Mouse (Mus musculus) gastrocnemius, postnatal 25 days (tissue): ENCODE measurements around the gene Dr1. TPM values are rescaled to one million over a fixed set of nuclear protein-coding genes. Genes with fewer than 3 reads are reported as not detected.
"Not testable (repeated sequence)": the region's sequence is repeated elsewhere in the genome, so short reads cannot be mapped to it uniquely, and the experiment has no call there.

Experiments used
- DNase-seq: peaks from one replicate; pipeline ENCODE4 v3.0.0; 2022
- long read RNA-seq, 2 experiments: library from polyadenylated mRNA; stranded (forward); transcript quantifications; one replicate each; pipeline ENCODE4 v2.0.0; 2021
- total RNA-seq, 2 experiments: library from RNA; stranded (reverse); gene quantifications; 1 replicate in 1 of 2; 2 replicates in 1 of 2; pipeline ENCODE4 v1.2.3; 2021

Dr1 gene
- total RNA-seq: 10 to 100 TPM; 14.7 to 15.6 TPM
- long read RNA-seq, experiment 1, transcript Dr1-201 (3 exons, 3,085 nt): major isoform, 5 of 6 reads
- long read RNA-seq, experiment 1, partial matches to known transcripts: 0 of 6 reads
- long read RNA-seq, experiment 1, other reads (novel, unspliced or antisense): 1 of 6 reads
- long read RNA-seq, experiment 2, transcript Dr1-201 (3 exons, 3,085 nt): major isoform, 13 of 15 reads
- long read RNA-seq, experiment 2, partial matches to known transcripts: 0 of 15 reads
- long read RNA-seq, experiment 2, other reads (novel, unspliced or antisense): 2 of 15 reads

DNA sequence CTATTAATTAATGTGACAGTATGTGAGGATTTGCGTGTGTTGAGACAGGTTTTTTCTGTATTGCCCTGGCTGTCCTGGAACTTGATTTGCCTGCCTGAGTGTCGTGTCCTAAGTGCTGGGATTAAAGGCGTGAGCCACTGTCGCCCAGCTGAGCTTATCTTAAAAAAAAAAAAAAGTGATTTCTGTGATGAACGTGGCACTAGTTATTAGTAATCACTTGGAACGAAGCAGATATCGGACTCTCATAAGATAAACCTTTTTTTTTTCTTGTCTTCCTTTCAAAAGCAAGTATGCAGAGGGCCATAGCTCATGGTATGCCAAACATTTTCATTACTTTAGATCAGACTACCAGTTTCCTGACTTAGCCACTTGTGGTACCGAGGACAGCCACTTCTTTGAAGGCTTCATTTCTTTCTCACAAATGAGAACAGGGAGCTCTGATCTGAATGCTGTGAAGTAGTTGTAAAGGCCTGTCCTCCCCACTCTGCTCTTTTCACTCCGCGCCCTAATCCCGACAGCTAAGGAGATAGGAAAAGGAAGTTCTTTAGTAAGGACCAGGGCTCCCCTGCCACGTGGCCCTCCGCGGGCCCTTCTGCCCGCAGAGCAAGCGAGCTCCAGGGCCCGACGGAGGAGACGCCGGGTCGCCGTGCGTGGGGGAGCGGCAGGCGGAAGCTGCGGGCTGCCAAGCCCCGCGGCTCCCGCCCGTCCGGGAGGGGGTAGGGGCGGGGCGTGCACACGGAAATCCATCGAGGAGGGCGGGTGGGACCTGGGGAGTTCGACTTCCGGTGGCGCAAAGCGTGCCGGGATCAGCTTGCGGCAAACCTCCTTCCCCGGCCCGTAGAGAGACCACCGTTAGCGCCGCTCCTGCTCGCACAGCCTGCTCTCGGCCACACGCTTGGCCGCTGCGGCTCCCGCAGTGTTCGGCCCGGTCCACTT lies at the start of gene Dr1:
Gene Dr1, plus strand, starts transcription at position 771 of the 936 bp plus-strand sequence.
- DNase-seq: peak; percentile 93

DNA sequence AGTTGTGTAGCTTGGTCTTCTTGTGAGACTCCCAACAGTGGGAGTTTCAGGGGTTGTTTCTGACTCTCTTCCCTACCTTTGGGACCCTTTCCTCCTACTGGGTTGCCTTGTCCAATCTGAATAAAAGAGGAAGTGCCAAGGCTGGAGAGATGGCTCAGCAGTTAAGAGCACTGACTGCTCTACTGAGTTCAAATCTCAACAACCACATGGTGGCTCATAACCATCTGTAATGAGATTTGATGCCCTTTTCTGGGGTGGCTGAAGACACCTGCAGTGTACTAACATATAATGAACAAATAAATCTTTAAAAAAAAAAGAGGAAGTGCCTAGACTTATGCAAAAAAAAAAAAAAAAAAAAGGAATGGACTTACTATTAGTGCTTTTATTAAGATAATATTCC lies 44.6 kb upstream of the Dr1 start:
- no peak for DNase-seq

GRCm38 (mm10) chr5:108226159-108226558 lies 42.5 kb upstream of the Dr1 start:
- no peak for DNase-seq

DNA sequence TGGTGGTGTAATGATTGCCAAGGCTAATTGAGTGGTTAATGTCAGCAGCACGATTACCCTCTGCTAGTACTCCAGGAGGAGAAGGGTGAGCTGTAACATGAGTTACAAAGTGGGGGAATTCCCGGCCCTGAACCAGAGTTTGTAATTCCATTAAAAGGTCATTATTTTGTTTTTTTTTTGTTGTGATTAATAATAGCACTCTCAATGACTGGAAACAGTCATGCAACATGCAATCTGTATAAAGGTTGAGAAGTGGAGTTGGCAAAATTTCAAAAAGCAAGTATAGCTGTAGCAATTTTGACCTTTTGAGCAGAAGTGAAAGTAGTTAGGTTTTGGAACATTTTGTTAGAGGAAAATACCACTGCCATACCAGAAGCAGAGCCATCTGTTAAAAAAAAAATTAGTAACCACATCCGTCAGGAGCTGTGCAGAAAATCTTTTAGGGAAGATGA lies 22.4 kb upstream of the Dr1 start:
- no peak for DNase-seq

GRCm38 (mm10) chr5:108250033-108250432 lies 18.7 kb upstream of the Dr1 start:
- DNase-seq: no peak

DNA sequence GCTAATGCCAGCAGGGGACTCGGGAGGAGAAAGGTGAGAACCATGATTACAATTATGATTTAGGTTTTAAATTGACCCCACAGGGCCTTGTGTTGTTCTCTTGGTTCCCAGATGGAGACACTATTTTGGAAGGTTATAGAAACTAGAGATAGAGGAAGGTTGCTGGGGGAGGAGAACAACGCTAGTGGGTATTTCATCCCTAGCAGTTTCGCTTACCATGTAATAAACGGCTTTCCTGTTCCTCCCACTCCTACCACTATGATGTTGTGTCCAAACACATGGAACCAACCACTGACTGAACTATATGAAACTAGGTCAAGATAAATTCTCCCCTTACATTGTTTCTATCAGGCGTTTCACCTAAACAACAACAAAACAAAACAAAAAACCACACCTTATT lies 13.4 kb upstream of the Dr1 start:
- no peak for DNase-seq

DNA sequence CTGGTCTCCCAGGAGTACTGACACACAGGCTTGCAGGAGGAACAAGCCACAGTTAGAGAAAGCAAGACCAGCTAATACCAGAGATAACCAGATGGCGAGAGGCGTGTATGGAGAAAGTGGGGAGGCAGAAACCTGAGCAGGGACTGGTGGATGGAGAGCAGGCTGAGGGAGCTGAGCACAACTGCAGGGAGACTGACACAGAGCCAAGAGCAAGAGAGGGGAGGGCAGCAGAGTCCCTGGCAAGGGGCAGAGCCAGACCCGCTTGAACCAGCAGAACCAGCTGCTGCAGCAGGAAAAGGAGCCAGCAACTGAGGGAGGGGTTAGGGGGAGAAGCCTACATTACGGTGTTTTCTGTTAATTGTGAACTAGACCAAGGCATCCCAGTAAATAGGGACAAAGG lies 6.0 kb upstream of the Dr1 start:
- DNase-seq: peak; percentile 30

DNA sequence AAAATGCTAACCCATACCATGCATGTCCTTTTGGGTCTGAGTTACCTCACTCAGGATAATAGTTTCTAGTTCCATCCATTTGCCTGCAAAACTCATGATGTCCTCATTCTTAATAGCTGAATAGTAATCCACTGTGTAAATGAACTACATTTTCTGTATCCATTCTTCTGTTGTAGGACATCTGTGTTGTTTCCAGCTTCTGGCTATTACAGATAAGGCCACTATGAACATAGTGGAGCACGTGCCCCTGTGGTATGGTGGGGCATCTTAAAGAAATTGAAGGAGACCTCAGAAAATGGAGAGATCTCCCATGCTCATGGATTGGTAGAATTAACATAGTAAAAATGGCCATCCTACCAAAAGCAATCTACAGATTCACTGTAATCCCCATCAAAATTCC lies 4.9 kb upstream of the Dr1 start:
- DNase-seq: not testable (repeated sequence)

- no peak for DNase-seq
Observed at GRCm38 (mm10) chr5:108266990-108267389, 1.7 kb upstream of the Dr1 start.

GRCm38 (mm10) chr5:108269063-108269810 lies 540 bp downstream of the Dr1 start:
- no peak for DNase-seq

GRCm38 (mm10) chr5:108269811-108270151 lies 1.1 kb downstream of the Dr1 start:
- no peak for DNase-seq

DNA sequence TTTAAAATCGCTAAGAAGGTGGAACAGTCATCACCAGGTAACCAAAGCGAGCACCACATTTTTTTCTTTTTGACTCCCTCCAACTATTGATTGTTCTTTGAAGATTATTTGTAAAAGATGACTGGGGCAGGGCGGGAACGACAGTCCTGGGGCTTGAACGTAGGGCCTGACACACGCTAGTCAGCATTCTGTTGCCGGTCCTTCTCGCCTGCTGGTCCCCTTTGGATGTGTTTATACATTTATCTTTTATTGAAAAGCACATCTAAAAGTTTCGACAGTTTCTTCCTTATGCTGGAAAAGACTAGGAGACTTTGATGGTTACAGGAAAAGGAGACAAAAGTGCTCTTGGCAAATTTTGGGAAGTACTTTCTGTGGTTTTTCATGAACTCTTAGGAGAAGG lies 1.7 kb downstream of the Dr1 start:
- no peak for DNase-seq

GRCm38 (mm10) chr5:108271345-108271744 lies 2.6 kb downstream of the Dr1 start:
- DNase-seq: not testable (repeated sequence)

- no peak for DNase-seq
Observed at GRCm38 (mm10) chr5:108286957-108287356, 18.3 kb downstream of the Dr1 start.

GRCm38 (mm10) chr5:108301567-108301966 lies 32.9 kb downstream of the Dr1 start:
- DNase-seq: no peak

GRCm38 (mm10) chr5:108312224-108313064 lies 43.7 kb downstream of the Dr1 start, which contains the start of gene Pigg:
Gene Pigg (plus strand): TSS chr5:108312609.
- peak; percentile 89 for DNase-seq

GRCm38 (mm10) chr5:108313065-108313860 lies 44.6 kb downstream of the Dr1 start:
- no peak for DNase-seq
